Mouse (Mus musculus) heart, embryonic 11.5 days (tissue): Measurements from ENCODE around the gene Naif1. TPM values are rescaled to one million over a fixed set of nuclear protein-coding genes. Genes with fewer than 3 reads are reported as not detected.

Experiments
- polyA plus RNA-seq: library from polyadenylated mRNA; unstranded; fragments of >200 nt; fragmentation: Nextera tagmentation; extraction: Ambion mirVana; gene quantifications from 2 replicates; pipeline ENCODE4 v1.2.1, GENCODE M21; 2014

The Naif1 gene
- polyA plus RNA-seq, 1 experiment from 2014 or later, result 5.1 TPM

Other genes starting within 250 kb of the Naif1 start
- 12.9 and 15.3 TPM in 2 replicates for gene Pomt1, start 213.9 kb upstream of the Naif1 start, polyA plus RNA-seq
- 42.1 and 44.3 TPM in 2 replicates for gene Uck1, start 190.3 kb upstream of the Naif1 start, polyA plus RNA-seq
- gene Golga2, start 163.1 kb upstream of the Naif1 start, polyA plus RNA-seq, result 20.5 and 26.8 TPM in 2 replicates
- gene Swi5, start 162.4 kb upstream of the Naif1 start, polyA plus RNA-seq, result 125 and 339 TPM in 2 replicates
- 32.1 and 35.8 TPM in 2 replicates for gene Ciz1, start 98.1 kb upstream of the Naif1 start, polyA plus RNA-seq
- gene Dnm1, start 97.1 kb upstream of the Naif1 start, polyA plus RNA-seq, result 10.1 and 11.6 TPM in 2 replicates
- 50.1 and 51.3 TPM in 2 replicates for gene 1110008P14Rik, start 68.5 kb upstream of the Naif1 start, polyA plus RNA-seq
- gene Lcn2, start 62.2 kb upstream of the Naif1 start, polyA plus RNA-seq, result 1.1 TPM in 1 of 2 replicates, not detected in the other
- gene Ptges2, start 54.6 kb upstream of the Naif1 start, polyA plus RNA-seq, result 32.7 and 38.2 TPM in 2 replicates
- 7.9 and 8.5 TPM in 2 replicates for gene Slc25a25, start 988 bp downstream of the Naif1 start, polyA plus RNA-seq
- gene Fam102a, start 84.9 kb downstream of the Naif1 start, polyA plus RNA-seq, result 5.2 and 5.3 TPM in 2 replicates
- 81.7 and 85.3 TPM in 2 replicates for gene Dpm2, start 120.4 kb downstream of the Naif1 start, polyA plus RNA-seq
- 0.31 and 0.51 TPM in 2 replicates for gene Pip5kl1, start 124.3 kb downstream of the Naif1 start, polyA plus RNA-seq
- gene 9430097D07Rik, start 125.2 kb downstream of the Naif1 start, polyA plus RNA-seq, result 0.17 TPM in 1 of 2 replicates, not detected in the other
- 32.9 and 40.9 TPM in 2 replicates for gene St6galnac4, start 136.6 kb downstream of the Naif1 start, polyA plus RNA-seq
- 8.3 and 9.3 TPM in 2 replicates for gene St6galnac6, start 149.3 kb downstream of the Naif1 start, polyA plus RNA-seq
- 212 and 221 TPM in 2 replicates for gene Ak1, start 171.3 kb downstream of the Naif1 start, polyA plus RNA-seq
- gene Eng, start 196.1 kb downstream of the Naif1 start, polyA plus RNA-seq, result 113 and 127 TPM in 2 replicates